In the genomic region with DNA sequence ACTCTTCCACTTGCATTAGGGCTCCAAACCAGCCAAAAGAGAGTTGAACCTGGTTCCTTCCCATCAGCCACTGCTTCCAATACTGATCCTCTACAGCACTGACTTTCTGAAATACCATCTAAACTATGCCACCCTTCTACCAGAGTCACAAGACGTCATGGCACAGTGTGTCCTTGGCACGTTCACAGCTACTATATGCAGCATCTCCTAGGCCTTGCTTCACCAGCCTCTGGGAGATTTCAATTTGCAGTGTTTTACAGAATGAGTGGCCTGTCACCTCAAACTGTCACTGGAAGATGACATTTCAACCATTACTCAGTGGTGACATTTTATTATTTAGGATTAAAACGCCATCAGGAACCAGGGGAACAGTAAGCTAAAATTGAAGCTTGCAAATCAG, we compare ENCODE assay signal across 16 mouse cellular contexts.
"Had no signal": no experiment of that assay in that cellular context is flagged by ENCODE, and none has a peak within 500 bp of the region (broad histone marks: within the 10 kb centered on the region; RNA-seq: fewer than 3 reads in every experiment).

No protein-coding gene starts in this region.

- H3K4me1 ChIP-seq: limb, embryonic 10.5 days; limb, embryonic 13.5 days; liver, embryonic 12.5 days; liver, embryonic 15.5 days; midbrain, embryonic 12.5 days; neural tube, embryonic 12.5 days had no signal

- DNase-seq: kidney, adult 11 months; kidney, adult 9 months; kidney, postnatal 14 days; kidney, postnatal 4 days; liver; lung, adult 18-20 months; lung, postnatal 14 days; lung, postnatal 4 days; thymus, adult 18-20 months; thymus, postnatal 36 days had no signal

- H3K27ac ChIP-seq: limb, embryonic 10.5 days; limb, embryonic 13.5 days; liver, embryonic 12.5 days; liver, embryonic 15.5 days; midbrain, embryonic 12.5 days; neural tube, embryonic 12.5 days had no signal

- H3K4me3 ChIP-seq: limb, embryonic 10.5 days; limb, embryonic 13.5 days; liver, embryonic 12.5 days; liver, embryonic 15.5 days; midbrain, embryonic 12.5 days; neural tube, embryonic 12.5 days had no signal

- H3K9me3 ChIP-seq: limb, embryonic 10.5 days; limb, embryonic 13.5 days; liver, embryonic 12.5 days; liver, embryonic 15.5 days; midbrain, embryonic 12.5 days; neural tube, embryonic 12.5 days had no signal

- H3K27me3 ChIP-seq: limb, embryonic 13.5 days; liver, embryonic 12.5 days; liver, embryonic 15.5 days; midbrain, embryonic 12.5 days; neural tube, embryonic 12.5 days had no signal

- H3K36me3 ChIP-seq: limb, embryonic 10.5 days; limb, embryonic 13.5 days; liver, embryonic 12.5 days; liver, embryonic 15.5 days; midbrain, embryonic 12.5 days had no signal

- H3K4me2 ChIP-seq: limb, embryonic 13.5 days; liver, embryonic 12.5 days; liver, embryonic 15.5 days; midbrain, embryonic 12.5 days; neural tube, embryonic 12.5 days had no signal

- H3K9ac ChIP-seq: limb, embryonic 13.5 days; liver, embryonic 12.5 days; liver, embryonic 15.5 days; midbrain, embryonic 12.5 days; neural tube, embryonic 12.5 days had no signal

- ATAC-seq: liver, embryonic 12.5 days had no signal
